Mouse (Mus musculus): ENCODE results near the gene Rfc5. TPM values are rescaled to one million over a fixed set of nuclear protein-coding genes. Genes with fewer than 3 reads are reported as not detected.

Rfc5 gene
- polyA plus RNA-seq, 1 experiment from 2014 or later, result 61.9 TPM

Other genes with a start within 250 kb of the Rfc5 start
- gene Pebp1, start 101.4 kb downstream of the Rfc5 start, polyA plus RNA-seq (2014; fragmentation: Nextera tagmentation; extraction: Ambion mirVana), result 617 and 666 TPM in 2 replicates
- gene Vsig10, start 70.0 kb downstream of the Rfc5 start, polyA plus RNA-seq (2014; fragmentation: Nextera tagmentation; extraction: Ambion mirVana), result 3.9 TPM in 2 replicates
- 88.0 and 89.6 TPM in 2 replicates for gene Wsb2, start 31.7 kb downstream of the Rfc5 start, polyA plus RNA-seq (2014; fragmentation: Nextera tagmentation; extraction: Ambion mirVana)
- 0.33 and 0.81 TPM in 2 replicates for gene Ksr2, start 25.0 kb upstream of the Rfc5 start, polyA plus RNA-seq (2014; fragmentation: Nextera tagmentation; extraction: Ambion mirVana)

Measured in embryonic facial prominence, embryonic 14.5 days (tissue).